Mouse (Mus musculus): Measurements from ENCODE around the gene Vwf.
A peak's percentile ranks its signal among the peaks of the same experiment; 100 is the strongest.

- TF ChIP-seq POLR2A (IDR thresholded peaks at IDR 0.05; ENCODE audit: borderline replicate concordance, insufficient read depth, low read length) (no peak), CTCF (IDR thresholded peaks at IDR 0.05; ENCODE audit: borderline replicate concordance, insufficient read depth, low read depth, low read length) (peak; percentile 43; the same call in 1 of the 2 replicates)
Observed at GRCm38 (mm10) chr6:125622434-125622833, 75.9 kb downstream of the Vwf start.
